Mouse (Mus musculus) lung, postnatal 36 days (tissue): Measurements from ENCODE around the gene Serhl.

Experiments
- DNase-seq: peaks from one replicate; pipeline ENCODE4 v3.0.0; 2022; ENCODE audit warnings: mixed read lengths

The Serhl gene

GRCm38 (mm10) chr15:83129530-83130231 is 40.4 kb downstream of the Serhl start:
- DNase-seq, result no peak

- no peak for DNase-seq
These were observed 45.4 kb downstream of the Serhl start for GRCm38 (mm10) chr15:83134671-83135070.

GRCm38 (mm10) chr15:83135654-83136053 is 46.3 kb downstream of the Serhl start:
- no peak for DNase-seq

GRCm38 (mm10) chr15:83142861-83143260 is 53.6 kb downstream of the Serhl start:
- DNase-seq, result no peak

- no peak for DNase-seq
These were observed 56.2 kb downstream of the Serhl start for GRCm38 (mm10) chr15:83145541-83145940.

- DNase-seq, result no peak
These were observed 59.1 kb downstream of the Serhl start for GRCm38 (mm10) chr15:83148395-83148794.

GRCm38 (mm10) chr15:83148801-83149195 is 59.5 kb downstream of the Serhl start:
- DNase-seq, result no peak

GRCm38 (mm10) chr15:83149196-83150072 is 60.1 kb downstream of the Serhl start, which contains the start of gene Poldip3:
Poldip3 (minus strand) TSS chr15:83149384.
- DNase-seq, result peak; percentile 99

GRCm38 (mm10) chr15:83150073-83150442 is 60.8 kb downstream of the Serhl start:
- no peak for DNase-seq

- no peak for DNase-seq
These were observed 61.4 kb downstream of the Serhl start for GRCm38 (mm10) chr15:83150694-83151093.

- no peak for DNase-seq
These were observed 65.0 kb downstream of the Serhl start for GRCm38 (mm10) chr15:83154309-83154708.

- DNase-seq, result no peak
These were observed 66.5 kb downstream of the Serhl start for GRCm38 (mm10) chr15:83155672-83156419.

- peak; percentile 80 for DNase-seq
These were observed 67.8 kb downstream of the Serhl start for GRCm38 (mm10) chr15:83156929-83157666.

GRCm38 (mm10) chr15:83157667-83158064 is 68.4 kb downstream of the Serhl start:
- no peak for DNase-seq

GRCm38 (mm10) chr15:83158587-83159160 is 69.4 kb downstream of the Serhl start:
- no peak for DNase-seq

GRCm38 (mm10) chr15:83159823-83160222 is 70.5 kb downstream of the Serhl start:
- DNase-seq, result peak; percentile 37

GRCm38 (mm10) chr15:83160561-83160960 is 71.3 kb downstream of the Serhl start:
- no peak for DNase-seq

- no peak for DNase-seq
These were observed 71.9 kb downstream of the Serhl start for GRCm38 (mm10) chr15:83161062-83161748.

- DNase-seq, result no peak
These were observed 72.7 kb downstream of the Serhl start for GRCm38 (mm10) chr15:83162001-83162400.

GRCm38 (mm10) chr15:83162818-83163485 is 73.6 kb downstream of the Serhl start:
- no peak for DNase-seq

- DNase-seq, result peak; percentile 79
These were observed 75.7 kb downstream of the Serhl start for GRCm38 (mm10) chr15:83164971-83165471.
